Mouse (Mus musculus) myocyte (in vitro differentiated cells): Measurements from ENCODE around the gene 6430531B16Rik.

Experiments
- E2F4 ChIP-seq: IDR thresholded peaks from one replicate; pipeline ENCODE4 v1.6.1; 2011; ENCODE audit warnings: mild to moderate bottlenecking, control low read depth, moderate library complexity; ENCODE audit not compliant: insufficient read depth
- MYOD1 ChIP-seq, 3 experiments: IDR thresholded peaks; one replicate each; pipeline ENCODE4 v1.6.1; 2011; ENCODE audit warnings: control low read depth in 2 of 3, low read depth in 2 of 3, mild to moderate bottlenecking in 2 of 3, moderate library complexity in 1 of 3; ENCODE audit not compliant: insufficient read length in 2 of 3, control insufficient read depth in 1 of 3
- POLR2A ChIP-seq: IDR thresholded peaks from one replicate; pipeline ENCODE4 v1.6.1; 2011; ENCODE audit warnings: low read depth, mild to moderate bottlenecking, control low read depth, moderate library complexity; ENCODE audit not compliant: insufficient read length
- POLR2AphosphoS2 ChIP-seq: IDR thresholded peaks from one replicate; pipeline ENCODE4 v1.6.1; 2011; ENCODE audit warnings: low read depth, control low read depth; ENCODE audit not compliant: insufficient read length
- REST ChIP-seq: IDR thresholded peaks from one replicate; pipeline ENCODE4 v1.6.1; 2011; ENCODE audit warnings: mild to moderate bottlenecking, control low read depth, moderate library complexity; ENCODE audit not compliant: insufficient read depth, insufficient read length

DNA sequence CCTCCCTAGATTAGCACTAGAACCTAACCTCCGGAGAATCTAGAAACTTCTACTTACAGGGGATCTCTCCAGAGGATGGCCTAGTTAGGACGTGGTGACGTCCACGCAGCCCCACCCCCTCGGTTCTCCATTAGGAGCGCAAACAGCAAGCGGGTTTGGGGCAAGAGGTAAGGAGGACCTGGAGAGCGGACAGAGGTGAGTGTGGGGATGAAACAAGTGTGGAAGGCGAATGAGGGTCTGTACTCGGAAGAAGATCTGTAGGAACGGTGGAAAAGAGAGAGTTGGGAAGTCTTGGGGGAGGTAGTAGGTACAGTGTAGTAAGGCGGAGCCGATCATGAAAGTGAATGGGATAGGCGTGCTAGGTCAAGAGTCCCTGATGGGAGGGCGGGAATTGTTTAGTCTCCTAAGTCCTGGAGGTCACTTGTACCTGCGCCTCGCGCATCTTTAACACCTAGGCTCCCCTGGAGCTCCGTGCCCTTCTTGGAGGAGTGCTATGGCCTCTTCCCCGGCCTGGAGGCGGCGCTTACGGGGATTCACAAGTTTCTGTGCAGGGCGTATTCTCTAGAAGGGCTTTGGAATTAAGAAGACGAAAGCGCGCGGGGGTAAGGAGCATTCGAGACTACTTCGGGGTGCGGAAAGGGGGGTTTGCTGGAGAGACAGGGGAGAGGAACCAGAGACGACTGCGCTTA, 28.1 kb downstream of the 6430531B16Rik start:
- TF ChIP-seq POLR2A (no peak), REST (no peak), E2F4 (no peak), MYOD1 (IDR thresholded peaks at IDR 0.05; ENCODE audit: control insufficient read depth in 1 of 3, insufficient read length in 2 of 3, low read depth in 2 of 3) (no peak), POLR2AphosphoS2 (no peak)
